Mouse (Mus musculus) right cerebral cortex, postnatal 14 days (tissue): ENCODE data around the gene Gripap1.
"Not testable (repeated sequence)": the region's sequence is repeated elsewhere in the genome, so short reads cannot be mapped to it uniquely, and the experiment has no call there.

Source experiments
- DNase-seq: peaks from one replicate; pipeline ENCODE4 v3.0.0; 2022

Gene Gripap1

DNA sequence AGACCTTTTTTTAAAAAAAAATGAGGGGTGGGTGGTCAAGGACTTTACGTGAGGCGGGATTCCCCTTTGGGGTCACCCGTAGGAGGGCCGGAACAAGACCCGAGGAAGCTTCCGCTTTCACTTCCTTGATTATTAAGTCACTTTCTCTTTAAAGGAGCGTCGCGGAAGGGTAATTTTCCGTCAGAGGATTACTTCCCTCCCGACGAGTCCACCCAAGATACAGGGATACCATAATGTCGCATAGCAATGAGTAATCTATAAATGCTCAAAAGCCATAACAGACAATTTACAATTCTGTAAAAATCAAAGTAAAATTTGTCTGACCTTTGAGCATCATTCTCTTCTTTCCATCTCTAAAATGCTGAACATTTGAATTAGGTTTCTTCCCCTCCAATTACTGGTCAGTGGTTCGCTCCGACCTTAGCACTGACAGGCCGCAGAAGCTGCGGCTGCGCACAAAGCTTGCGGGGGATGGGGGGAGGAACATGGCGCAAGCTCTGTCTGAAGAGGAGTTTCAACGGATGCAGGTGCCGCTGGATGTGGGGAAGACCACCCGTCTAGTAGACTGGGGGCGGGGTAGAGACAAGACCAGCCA is at the start of gene Gripap1:
Gripap1 (plus strand) TSS at position 224 of the 595 bp plus-strand sequence.
- DNase-seq: peak; percentile 65

DNA sequence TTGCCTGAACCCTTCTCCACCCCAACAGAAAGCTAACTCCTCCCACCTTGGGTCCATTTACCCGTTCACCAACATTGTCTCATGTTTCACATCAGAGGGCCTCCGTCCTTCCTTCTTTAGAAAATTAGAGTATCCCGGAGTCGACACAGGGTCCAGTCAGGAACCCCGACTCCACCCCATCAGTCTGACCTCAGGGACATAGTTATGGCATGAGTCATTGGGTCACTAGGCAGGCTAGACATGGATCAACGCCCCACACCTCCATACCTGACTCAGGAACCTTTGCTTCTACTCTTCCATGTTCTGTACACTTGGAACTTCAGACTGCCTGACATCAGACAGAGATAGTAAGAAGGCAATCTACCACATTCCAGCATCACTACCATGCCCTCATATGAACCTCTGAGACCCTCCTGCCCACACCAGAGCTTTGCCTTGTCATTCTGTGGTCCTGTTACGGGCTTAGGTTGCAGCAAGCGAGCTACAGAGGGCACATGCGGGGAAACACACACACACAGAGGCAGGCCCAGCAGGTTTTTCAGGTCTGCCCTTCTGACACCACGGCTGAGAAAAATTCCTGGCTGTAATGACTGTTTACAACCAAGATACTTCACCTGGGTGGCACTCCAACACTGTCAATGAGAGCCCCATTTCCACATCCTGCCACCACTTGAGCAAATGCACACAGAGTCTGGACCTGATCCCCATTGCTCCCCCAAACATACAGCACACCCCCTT is 49.3 kb upstream of the Gripap1 start:
- DNase-seq: no peak

DNA sequence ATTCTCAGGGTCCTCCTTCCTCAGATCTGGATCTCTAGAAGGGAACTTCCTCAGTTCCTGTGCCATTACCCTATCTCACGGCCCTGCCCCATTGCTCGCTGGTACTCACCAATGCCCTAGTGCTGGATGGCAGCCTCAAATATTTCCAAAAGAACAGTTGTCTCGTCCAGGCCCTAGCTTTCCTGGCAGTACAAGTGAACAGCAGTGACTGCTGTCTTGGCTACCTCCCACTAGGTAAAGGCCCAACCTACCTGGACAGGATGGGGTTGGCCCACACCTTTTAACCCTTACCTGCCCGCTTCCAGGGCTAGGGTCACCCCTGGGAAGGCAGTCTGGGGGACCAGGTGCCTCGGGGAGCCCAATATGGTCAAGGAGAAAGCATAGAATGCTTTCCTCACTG is 48.5 kb upstream of the Gripap1 start:
- no peak for DNase-seq

DNA sequence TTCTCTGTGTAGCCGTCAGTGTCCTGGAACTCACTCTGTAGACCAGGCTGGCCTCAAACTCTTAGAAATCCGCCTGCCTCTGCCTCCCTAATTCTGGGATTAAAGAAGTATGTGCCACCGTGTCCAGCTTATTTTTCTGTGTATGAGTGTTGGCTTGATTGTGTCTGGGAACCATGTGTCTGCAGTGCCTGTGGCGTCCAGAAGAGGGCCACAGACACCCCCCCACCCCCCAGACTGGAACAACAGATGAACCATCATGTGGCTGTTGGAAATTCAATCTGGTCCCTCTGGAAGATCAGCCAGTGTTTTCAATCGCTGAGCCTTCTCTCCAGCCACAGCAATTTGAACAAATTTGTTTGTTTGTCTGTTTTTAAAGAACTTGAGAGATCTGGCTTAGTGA is 46.1 kb upstream of the Gripap1 start:
- DNase-seq: no peak

DNA sequence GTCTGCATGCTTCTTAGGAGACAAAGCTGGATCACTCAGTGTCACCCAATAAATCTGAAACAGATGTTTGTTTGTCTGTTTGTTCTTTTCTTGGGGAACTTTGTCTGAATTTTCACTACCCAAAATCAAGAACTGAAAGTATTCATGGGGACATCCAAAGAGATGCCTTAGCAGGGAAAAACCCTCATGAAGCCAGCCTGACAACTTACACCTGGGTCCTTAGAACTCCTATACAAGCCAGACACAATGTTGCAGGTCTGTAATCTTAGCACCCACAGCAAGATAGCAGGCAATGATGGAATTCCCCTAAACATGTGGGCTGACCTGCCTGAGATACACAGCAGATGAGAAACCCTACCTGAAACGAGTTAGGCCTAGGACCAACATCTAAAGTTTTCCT is 44.6 kb upstream of the Gripap1 start:
- no peak for DNase-seq

DNA sequence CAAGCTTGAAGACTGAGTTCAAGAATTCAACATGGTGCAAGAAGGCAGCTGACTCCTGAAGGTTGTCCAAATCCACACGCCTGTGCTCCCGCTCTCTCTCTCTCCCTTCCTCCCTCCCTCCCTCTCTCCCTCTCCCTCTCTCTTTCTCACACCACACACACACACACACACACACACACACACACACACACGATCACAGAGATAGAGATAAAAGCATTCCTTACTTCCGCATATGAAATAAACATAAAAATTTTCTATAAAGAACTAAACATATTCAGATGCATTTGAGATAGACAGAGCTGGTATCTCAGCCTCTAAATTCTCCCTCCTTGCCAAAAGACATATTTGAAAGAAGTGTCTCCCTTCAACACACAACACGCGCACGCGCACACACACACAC is 44.1 kb upstream of the Gripap1 start:
- DNase-seq: no peak

DNA sequence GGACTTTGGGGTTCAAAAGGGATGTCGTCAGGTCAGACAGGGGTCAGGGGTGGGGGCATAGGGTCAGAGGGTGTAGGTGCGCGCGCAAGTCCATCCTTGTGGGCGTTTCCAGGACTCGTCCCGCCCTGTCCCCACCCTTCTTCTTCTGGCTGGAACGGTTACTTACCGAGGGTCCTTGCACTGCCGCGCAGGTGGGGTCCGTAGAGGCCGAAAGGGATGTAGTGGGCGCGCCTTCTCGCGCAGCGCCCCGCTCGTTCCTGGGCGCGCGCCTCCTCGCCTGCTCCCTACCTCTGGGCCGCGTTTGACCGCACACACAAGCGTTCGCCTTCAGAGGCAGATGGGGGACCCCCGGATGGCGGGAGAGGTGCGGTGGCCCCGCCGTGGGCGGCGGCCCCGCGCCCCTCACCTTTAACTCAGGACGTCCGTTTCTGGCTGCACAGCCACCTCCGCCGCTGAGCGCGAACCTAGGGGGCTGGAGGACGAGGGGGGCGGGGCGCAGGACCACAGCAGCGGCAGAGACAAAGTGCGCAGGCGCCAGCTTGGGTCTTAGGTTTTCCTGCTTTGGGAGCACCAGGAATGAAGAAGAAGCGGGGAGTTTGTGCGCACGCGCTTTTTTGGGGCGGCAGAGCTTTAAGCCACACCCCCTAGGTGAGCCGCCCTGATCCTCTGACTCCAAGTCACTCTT is 39.0 kb upstream of the Gripap1 start, which contains the start of gene Ccdc120:
Ccdc120 (minus strand) TSS at position 474 of the 685 bp plus-strand sequence.
- peak; percentile 75 for DNase-seq

DNA sequence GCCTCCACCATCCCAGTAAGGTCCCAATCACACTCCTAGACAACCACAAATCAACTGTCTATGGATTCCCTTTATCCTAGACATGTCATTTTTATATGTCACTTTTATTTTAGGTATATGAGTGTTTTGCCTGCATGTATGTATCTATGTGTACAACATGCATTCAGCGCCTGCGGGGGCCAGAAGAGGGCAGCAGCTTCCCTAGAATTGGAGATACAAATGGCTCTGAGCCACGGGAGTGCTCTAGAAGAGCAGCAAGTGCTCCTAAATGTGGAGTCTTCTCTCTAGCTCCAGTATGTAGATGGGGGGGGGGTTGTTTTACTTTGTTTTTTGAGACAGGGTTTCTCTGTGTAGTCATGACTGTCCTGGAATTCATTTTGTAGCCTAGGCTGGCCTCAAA is 35.9 kb upstream of the Gripap1 start:
- DNase-seq: not testable (repeated sequence)

DNA sequence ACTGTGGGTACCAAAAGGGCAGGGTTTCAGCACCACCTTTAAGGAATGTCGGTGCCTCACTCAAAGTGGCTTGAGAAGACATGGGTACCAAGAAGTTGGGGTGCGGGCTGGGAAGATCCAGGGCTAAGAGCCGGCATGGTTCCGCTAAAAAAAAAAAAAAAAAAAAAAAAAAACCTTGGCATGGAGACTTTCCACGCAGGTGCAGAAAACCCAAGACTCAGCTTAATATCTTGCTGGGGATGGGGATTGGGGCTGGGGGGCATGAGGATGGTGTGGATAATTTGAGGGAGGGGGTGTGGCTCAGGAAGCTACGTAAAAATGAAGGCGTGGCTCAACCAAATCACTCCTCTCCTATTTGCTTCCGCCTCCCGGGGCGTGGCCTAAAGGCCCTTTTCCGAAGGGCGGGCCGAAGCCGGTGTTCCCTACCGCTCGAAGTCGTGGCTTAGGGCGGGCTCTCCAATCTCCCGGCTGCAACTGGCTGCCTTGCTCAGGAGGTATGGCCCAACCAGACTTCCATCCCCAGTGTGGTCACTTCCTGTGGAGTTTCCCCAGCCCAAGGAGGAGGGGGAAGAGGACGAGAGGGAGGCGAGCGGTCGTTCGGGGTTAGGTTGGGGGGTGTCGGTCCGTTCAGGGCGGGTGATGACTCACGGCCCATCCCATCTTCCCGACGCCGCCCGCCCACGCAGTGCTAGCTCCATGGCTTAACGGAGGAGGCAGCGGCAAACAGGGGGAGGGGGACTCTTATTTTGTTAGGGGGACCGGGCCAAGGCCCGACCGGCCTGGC is 27.2 kb upstream of the Gripap1 start, which contains the start of gene Tfe3:
Tfe3 (plus strand) TSS at position 424 of the 784 bp plus-strand sequence.
- DNase-seq: peak; percentile 83

DNA sequence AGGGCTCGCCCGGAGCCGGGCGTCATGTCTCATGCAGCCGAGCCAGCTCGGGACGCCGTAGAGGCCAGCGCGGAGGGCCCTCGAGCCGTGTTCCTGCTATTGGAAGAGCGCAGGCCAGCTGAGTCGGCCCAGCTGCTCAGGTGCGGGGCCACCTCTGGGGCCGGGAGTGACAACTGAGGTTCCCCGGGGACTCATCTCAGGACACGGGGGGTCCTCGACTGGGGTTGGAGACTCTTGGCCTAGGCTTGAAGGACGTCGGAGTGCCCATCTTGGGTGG is 26.7 kb upstream of the Gripap1 start:
- DNase-seq: no peak

DNA sequence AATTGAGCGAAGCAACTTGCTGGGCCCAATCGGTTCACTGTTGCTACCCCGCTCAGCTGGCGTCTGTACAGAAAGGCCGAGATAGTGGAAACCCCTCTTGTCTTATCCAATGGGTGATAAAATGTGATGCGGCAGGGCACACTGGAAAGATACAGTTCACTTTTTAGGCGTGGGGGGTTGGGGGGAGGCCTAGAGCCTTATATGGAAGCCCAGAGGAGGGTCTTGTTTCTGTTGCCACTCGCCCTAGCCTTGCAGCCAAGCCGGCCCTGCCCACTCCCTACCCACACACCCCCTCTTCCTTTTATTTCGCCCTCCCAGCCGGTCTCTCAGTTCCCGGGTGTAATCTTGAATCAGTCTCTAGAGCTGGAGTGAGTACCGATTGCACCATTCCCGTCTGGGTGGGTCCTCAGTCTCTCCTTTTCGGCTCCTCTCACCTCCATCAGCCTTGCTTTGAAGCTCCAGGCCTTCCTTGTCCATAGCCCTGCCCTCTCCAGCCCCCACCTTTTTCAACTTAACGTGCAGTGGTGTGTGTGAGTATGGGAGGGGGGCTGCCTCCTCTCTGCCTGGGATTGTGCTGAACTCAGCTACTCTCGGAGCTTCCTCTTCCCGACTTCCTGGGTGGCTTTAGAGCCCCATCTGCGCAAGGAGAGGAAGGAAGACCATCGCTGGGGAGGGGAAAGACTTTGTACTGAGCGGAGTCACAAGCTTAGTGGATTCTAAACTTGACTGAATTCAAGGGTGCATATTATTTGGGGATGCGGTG is 25.8 kb upstream of the Gripap1 start:
- peak; percentile 24 for DNase-seq

DNA sequence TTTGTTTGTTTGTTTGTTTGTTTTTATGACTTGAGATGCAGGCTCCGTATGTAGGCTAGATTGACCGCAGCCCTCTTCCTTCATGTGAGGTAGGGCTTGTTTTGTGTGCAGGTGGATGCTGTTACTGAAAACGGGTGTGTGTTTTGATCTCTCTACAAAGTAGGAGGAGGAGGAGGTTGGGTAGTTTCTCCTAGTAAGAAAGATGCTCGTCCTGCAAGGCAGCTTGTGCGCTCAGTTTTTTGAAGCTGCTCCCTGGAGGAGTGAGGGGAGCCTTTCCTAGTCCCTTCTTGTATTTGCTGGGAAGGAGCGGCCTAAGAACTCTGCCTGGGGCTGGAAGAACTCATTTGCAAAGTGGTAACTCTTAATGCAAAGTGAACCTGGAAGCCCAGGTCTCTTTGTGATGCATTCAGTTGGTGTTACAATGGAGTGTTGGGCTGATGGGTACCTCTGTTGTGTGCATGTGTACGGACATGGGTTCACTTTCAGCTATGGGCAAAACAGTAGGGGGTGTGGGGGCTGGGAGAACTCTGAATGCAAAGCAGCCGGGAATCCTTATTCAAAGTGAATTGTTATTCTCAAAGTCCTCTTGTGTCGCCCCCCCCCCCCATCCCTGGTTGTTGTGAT is 24.8 kb upstream of the Gripap1 start:
- no peak for DNase-seq

DNA sequence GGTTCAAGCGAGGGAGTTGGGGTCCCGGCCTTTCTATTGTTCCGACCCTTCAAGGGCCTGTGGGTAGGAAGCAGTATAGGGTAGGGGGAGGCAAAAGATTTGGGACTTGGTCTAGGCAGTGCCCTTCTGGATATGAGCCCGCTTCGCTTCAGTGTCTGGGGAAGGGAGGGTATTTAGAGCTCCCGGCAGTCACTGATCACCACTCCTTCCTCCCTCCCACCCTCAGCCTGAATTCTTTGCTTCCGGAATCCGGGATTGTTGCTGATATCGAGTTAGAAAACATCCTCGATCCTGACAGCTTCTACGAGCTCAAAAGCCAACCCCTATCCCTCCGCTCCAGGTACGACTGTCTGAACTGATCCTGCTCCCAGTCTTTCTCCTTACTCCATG is 24.3 kb upstream of the Gripap1 start:
- no peak for DNase-seq

DNA sequence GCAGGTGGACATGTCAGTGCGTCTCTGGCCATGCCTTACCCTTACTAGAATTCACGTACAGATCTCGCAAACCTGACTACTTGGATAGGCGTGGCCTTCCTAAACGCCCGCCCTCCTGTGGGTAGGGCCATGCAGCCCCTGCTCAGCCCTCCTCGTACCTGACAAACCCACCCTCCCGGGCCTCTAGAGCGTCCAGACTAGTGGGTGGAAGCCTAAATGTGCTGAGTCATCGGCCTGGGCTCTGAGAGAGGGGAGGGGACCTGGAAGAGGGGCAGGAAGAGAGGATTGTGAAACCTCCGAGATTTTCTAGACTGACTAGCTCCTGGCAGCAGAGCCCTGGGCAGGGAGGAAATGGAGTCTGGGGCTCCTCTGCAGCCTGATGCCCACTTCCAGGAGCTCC is 23.8 kb upstream of the Gripap1 start:
- no peak for DNase-seq

DNA sequence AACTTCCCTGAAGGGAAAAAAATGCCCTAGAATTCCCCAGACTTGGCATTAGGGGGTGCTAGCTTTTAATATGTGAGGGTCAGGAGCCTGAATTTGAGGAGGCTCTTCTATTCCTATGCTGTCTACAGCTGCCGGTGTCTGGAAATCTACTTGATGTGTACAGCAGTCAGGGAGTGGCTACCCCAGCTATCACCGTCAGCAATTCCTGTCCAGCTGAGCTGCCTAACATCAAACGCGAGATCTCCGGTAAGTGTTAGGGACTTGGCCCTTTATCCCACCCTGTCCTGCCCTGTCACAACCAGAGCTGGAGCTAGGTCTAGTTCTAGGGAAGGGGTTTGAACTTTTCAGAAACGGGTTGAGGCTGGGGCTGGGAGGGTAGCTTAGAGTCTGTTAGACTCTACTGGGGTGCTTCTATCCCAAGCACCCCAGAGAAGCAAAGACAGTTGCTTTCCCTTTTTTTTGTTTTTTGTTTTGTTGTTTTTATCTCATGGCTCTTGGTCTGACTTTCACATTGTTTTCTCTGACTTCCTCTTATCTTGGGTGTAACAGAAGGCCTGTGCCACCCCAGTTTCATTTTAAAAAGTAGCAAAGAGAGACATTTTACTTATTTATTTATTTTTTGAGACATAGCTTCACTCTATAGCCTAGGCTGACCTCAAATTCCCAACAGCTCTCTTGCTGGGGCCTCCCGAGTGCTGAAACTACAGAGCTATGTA is 20.1 kb upstream of the Gripap1 start:
- no peak for DNase-seq

DNA sequence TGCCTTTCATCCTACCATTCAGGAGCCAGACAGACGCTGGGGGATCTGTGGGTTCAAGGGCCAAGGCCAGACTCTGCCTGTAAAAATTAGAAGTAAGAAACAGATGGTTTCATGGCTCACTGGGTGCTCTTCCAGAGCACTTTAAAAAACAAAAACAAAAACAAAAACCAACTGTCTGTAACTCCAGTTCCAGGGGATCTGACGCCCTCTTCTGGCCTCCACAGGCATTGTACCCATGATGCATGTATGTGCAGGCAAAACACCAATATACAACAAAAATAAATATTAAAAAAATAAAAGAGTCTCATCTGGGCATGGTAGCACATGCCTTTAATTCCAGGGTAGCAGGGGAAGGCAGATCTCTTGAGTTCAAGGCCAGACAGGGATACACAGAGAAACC is 16.8 kb upstream of the Gripap1 start:
- DNase-seq: no peak

DNA sequence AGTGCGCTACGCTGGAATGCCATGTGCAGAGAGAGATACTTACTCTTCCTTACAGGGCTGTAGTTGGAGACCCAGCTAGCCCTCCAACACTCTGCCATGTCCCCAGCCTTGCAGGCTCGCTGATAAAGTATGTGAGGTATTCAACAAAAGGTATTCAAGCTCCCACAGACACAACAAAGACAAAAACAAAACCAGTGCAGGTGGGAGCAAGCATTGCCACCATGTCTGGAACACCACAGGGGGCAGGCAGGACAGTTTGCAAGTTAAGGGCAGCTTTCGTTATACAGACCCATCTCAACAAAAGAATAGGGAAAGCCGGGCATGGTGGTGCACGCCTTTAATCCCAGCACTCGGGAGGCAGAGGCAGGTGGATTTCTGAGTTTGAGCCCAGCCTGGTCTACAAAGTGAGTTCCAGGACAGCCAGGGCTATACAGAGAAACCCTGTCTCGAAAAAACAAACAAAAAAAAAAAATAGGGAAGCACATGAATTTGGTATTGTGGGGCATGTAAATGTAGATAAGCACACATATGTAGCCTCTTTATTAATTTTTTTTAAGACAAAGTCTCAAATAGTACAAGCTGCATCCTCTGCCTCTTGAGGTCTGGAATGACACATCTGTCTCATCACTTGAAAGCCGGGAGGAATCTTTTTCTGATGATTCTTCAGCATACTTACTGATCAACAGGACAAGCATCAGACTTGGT is 13.9 kb upstream of the Gripap1 start:
- no peak for DNase-seq

DNA sequence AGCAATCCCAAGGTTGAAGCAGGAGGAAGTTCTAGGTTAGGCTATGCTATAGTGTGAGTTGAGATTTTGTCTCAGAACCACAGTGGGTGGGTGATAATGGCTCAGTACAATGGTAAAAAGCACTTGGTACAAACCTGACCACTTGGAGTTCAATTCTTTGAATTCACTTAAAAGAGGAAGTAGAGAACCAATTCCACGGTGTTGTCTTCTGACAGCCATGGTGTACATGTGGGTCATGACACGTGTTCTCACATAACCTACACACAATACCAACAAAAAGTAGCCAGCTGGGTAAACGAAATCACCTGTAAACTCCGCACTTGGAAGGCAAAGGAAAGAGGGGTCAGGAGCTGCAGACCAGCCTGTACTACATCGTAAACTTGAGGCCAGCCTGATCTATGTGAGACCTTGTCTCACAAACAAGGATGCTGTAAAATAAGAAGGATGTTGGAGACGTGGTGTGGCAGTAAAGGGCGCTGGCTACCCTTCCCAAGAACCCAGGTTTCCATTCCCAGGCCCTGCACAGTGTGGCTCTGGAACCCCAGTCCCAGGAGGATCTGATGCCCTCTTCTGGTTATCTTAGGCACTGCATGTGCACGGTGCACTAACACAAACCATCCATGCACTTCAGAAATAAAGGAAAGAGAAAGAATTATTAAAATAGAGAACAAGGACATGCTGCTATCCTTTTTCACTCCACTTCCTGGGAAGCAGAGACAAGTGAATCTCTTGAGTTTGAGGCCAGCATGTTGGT is 13.1 kb upstream of the Gripap1 start:
- peak; percentile 53 for DNase-seq

DNA sequence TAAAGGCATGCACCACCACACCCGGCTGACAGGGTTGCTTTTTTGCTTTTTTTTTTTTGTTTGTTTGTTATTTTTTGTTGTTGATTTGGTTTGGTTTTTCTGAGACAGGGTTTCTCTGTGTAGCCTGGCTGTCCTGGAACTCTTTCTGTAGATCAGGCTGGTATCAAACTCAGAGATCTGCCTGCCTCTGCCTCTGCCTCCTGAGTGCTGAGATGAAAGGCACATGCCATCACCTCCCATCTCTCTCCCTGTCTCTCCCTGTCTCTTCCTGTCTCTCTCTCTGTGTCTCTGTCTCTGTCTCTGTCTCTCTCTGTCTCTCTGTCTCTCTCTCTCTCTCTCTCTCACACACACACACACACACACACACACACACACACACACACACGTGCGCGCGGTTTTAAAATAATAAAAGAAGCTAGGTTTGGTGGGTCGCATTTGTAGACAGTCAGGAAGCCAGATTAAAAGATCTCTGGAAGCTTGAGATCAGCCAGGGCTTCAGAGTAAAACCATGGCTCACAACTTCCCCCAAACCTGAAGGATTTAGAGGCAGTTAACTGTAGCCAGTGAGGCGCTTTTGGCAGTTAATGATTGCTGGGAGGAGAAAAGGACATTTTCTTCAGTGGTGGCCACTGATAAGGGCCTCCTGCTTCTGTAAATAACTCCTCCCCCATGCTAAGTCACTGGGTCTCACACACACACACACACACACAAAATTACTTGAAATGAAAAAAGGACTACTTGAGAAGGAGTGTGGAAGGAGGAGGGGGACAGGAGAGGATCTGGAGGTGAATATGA is 10.9 kb upstream of the Gripap1 start:
- no peak for DNase-seq
